Mouse (Mus musculus): ENCODE measurements around the gene Spon2. TPM values are rescaled to one million over a fixed set of nuclear protein-coding genes. Genes with fewer than 3 reads are reported as not detected.

Spon2 gene
- polyA plus RNA-seq (2012; rRNA removed): 8.0 and 10.5 TPM in 2 replicates

GRCm38 (mm10) chr5:33218081-33218480, at the start of gene Spon2:
Gene Spon2 (minus strand): TSS chr5:33218455.
- Histone ChIP-seq H3K4me1 (replicated peaks; ENCODE audit: control insufficient read depth, insufficient read depth, low read length) (peaks cover 3% of the 10 kb centered on the region; the same call in 1 of the 2 replicates), H3K36me3 (ENCODE audit: control insufficient read depth, insufficient read depth, low read length) (no peaks in the 10 kb centered on the region), H3K27ac (ENCODE audit: control insufficient read depth, insufficient read depth, low read length) (no peak within 1 kb of the TSS), H3K27me3 (ENCODE audit: control insufficient read depth, insufficient read depth, low read length) (no peaks in the 10 kb centered on the region), H3K4me3 (ENCODE audit: control insufficient read depth, insufficient read depth, low read length) (no peak within 1 kb of the TSS)
- TF ChIP-seq CTCF (IDR thresholded peaks at IDR 0.05; ENCODE audit: borderline replicate concordance, control insufficient read depth, extremely low read depth, insufficient read depth, low read length, poor library complexity) (no peak), POLR2A (IDR thresholded peaks at IDR 0.05; ENCODE audit: control insufficient read depth, extremely low read depth, insufficient read depth, low read length, poor library complexity) (no peak)
- WGBS: 54% methylated on average over 5 of the region's 5 CpGs
- DNase-seq: no peak

DNA sequence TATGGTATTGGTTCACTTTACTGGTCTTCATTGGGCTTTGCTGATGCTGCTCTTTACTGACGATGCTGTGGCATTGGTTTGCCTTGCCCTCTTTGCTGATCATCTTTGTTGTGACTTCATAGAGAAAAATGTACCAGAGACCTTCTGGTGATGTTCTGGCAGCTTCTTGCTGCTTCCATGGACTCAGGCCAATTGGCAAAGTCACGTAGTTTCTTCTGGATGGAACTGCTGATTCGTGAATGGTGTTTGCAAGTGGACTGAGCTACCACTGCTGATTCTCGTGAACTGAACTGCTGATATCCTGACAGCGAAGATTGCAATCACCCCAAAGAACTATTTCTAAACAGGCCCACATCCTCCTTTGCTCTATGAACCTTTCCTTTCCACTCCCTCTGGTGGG, 36.2 kb upstream of the Spon2 start:
- no peak for TF ChIP-seq POLR2A (IDR thresholded peaks at IDR 0.05; ENCODE audit: control insufficient read depth, extremely low read depth, insufficient read depth, low read length, poor library complexity)
- TF ChIP-seq CTCF (IDR thresholded peaks at IDR 0.05; ENCODE audit: borderline replicate concordance, control insufficient read depth, extremely low read depth, insufficient read depth, low read length, poor library complexity): no peak
- Histone ChIP-seq H3K4me3 (ENCODE audit: control insufficient read depth, insufficient read depth, low read length) (no peak overlapping the region), H3K36me3 (ENCODE audit: control insufficient read depth, insufficient read depth, low read length) (peaks cover 100% of the 10 kb centered on the region), H3K27ac (ENCODE audit: control insufficient read depth, insufficient read depth, low read length) (no peak overlapping the region), H3K4me1 (replicated peaks; ENCODE audit: control insufficient read depth, insufficient read depth, low read length) (no peaks in the 10 kb centered on the region), H3K27me3 (ENCODE audit: control insufficient read depth, insufficient read depth, low read length) (no peaks in the 10 kb centered on the region)
- no peak for DNase-seq
- WGBS: 95% methylated on average over 5 of the region's 5 CpGs

GRCm38 (mm10) chr5:33248186-33248585, 29.9 kb upstream of the Spon2 start:
- no peak for DNase-seq
- Histone ChIP-seq H3K4me3 (ENCODE audit: control insufficient read depth, insufficient read depth, low read length) (no peak overlapping the region), H3K36me3 (ENCODE audit: control insufficient read depth, insufficient read depth, low read length) (peaks cover 67% of the 10 kb centered on the region), H3K4me1 (replicated peaks; ENCODE audit: control insufficient read depth, insufficient read depth, low read length) (no peaks in the 10 kb centered on the region), H3K27me3 (ENCODE audit: control insufficient read depth, insufficient read depth, low read length) (no peaks in the 10 kb centered on the region), H3K27ac (ENCODE audit: control insufficient read depth, insufficient read depth, low read length) (no peak overlapping the region)
- 93% methylated on average over 12 of the region's 12 CpGs for WGBS
- TF ChIP-seq CTCF (IDR thresholded peaks at IDR 0.05; ENCODE audit: borderline replicate concordance, control insufficient read depth, extremely low read depth, insufficient read depth, low read length, poor library complexity) (no peak), POLR2A (IDR thresholded peaks at IDR 0.05; ENCODE audit: control insufficient read depth, extremely low read depth, insufficient read depth, low read length, poor library complexity) (no peak)

- peaks cover 59% of the 10 kb centered on the region for H3K36me3 ChIP-seq (ENCODE audit: control insufficient read depth, insufficient read depth, low read length)
- no peak overlapping the region for H3K4me3 ChIP-seq (ENCODE audit: control insufficient read depth, insufficient read depth, low read length)
- TF ChIP-seq CTCF (IDR thresholded peaks at IDR 0.05; ENCODE audit: borderline replicate concordance, control insufficient read depth, extremely low read depth, insufficient read depth, low read length, poor library complexity) (no peak), POLR2A (IDR thresholded peaks at IDR 0.05; ENCODE audit: control insufficient read depth, extremely low read depth, insufficient read depth, low read length, poor library complexity) (no peak)
- WGBS: 97% methylated on average over 2 of the region's 2 CpGs
- no peak overlapping the region for H3K27ac ChIP-seq (ENCODE audit: control insufficient read depth, insufficient read depth, low read length)
- H3K27me3 ChIP-seq (ENCODE audit: control insufficient read depth, insufficient read depth, low read length): no peaks in the 10 kb centered on the region
- DNase-seq: no peak
- H3K4me1 ChIP-seq (replicated peaks; ENCODE audit: control insufficient read depth, insufficient read depth, low read length): no peaks in the 10 kb centered on the region
Observed at GRCm38 (mm10) chr5:33247387-33247786, 29.1 kb upstream of the Spon2 start.

- H3K27ac ChIP-seq (ENCODE audit: control insufficient read depth, insufficient read depth, low read length): no peak overlapping the region
- no peaks in the 10 kb centered on the region for H3K27me3 ChIP-seq (ENCODE audit: control insufficient read depth, insufficient read depth, low read length)
- TF ChIP-seq POLR2A (IDR thresholded peaks at IDR 0.05; ENCODE audit: control insufficient read depth, extremely low read depth, insufficient read depth, low read length, poor library complexity) (no peak), CTCF (IDR thresholded peaks at IDR 0.05; ENCODE audit: borderline replicate concordance, control insufficient read depth, extremely low read depth, insufficient read depth, low read length, poor library complexity) (no peak)
- H3K36me3 ChIP-seq (ENCODE audit: control insufficient read depth, insufficient read depth, low read length): peaks cover 43% of the 10 kb centered on the region
- 94% methylated on average over 3 of the region's 3 CpGs for WGBS
- H3K4me3 ChIP-seq (ENCODE audit: control insufficient read depth, insufficient read depth, low read length): no peak overlapping the region
- H3K4me1 ChIP-seq (replicated peaks; ENCODE audit: control insufficient read depth, insufficient read depth, low read length): no peaks in the 10 kb centered on the region
- no peak for DNase-seq
Observed at GRCm38 (mm10) chr5:33245701-33246100, 27.4 kb upstream of the Spon2 start.

- DNase-seq: no peak
- no peaks in the 10 kb centered on the region for H3K4me1 ChIP-seq (replicated peaks; ENCODE audit: control insufficient read depth, insufficient read depth, low read length)
- no peak overlapping the region for H3K27ac ChIP-seq (ENCODE audit: control insufficient read depth, insufficient read depth, low read length)
- TF ChIP-seq CTCF (IDR thresholded peaks at IDR 0.05; ENCODE audit: borderline replicate concordance, control insufficient read depth, extremely low read depth, insufficient read depth, low read length, poor library complexity) (no peak), POLR2A (IDR thresholded peaks at IDR 0.05; ENCODE audit: control insufficient read depth, extremely low read depth, insufficient read depth, low read length, poor library complexity) (no peak)
- H3K27me3 ChIP-seq (ENCODE audit: control insufficient read depth, insufficient read depth, low read length): no peaks in the 10 kb centered on the region
- peaks cover 30% of the 10 kb centered on the region for H3K36me3 ChIP-seq (ENCODE audit: control insufficient read depth, insufficient read depth, low read length)
- no peak overlapping the region for H3K4me3 ChIP-seq (ENCODE audit: control insufficient read depth, insufficient read depth, low read length)
- 89% methylated on average over 5 of the region's 5 CpGs for WGBS
Observed at GRCm38 (mm10) chr5:33244377-33244920, 26.2 kb upstream of the Spon2 start.

DNA sequence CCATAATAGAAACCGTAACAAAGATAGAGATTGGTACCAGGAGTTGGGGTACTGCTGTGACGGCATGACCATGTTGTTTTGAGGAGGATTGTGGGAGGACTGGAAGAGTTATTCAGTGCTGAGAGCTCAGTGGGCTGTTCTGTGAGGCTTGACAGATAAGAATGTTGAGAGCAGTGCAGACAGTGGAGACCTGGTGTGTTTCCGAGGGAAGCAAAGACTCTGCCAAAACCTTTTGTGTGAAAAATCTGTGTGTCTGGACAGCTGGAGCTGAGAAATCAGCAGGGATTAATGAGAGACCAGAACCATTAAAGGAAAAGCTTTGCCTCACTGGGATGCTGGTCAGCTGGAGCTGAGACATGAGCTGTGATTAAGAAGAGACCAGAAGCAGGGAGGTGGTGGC, 21.7 kb upstream of the Spon2 start:
- Histone ChIP-seq H3K27ac (ENCODE audit: control insufficient read depth, insufficient read depth, low read length) (no peak overlapping the region), H3K4me3 (ENCODE audit: control insufficient read depth, insufficient read depth, low read length) (no peak overlapping the region), H3K4me1 (replicated peaks; ENCODE audit: control insufficient read depth, insufficient read depth, low read length) (no peaks in the 10 kb centered on the region), H3K36me3 (ENCODE audit: control insufficient read depth, insufficient read depth, low read length) (no peaks in the 10 kb centered on the region), H3K27me3 (ENCODE audit: control insufficient read depth, insufficient read depth, low read length) (no peaks in the 10 kb centered on the region)
- 93% methylated on average over 3 of the region's 3 CpGs for WGBS
- DNase-seq: no peak
- no peak for TF ChIP-seq POLR2A (IDR thresholded peaks at IDR 0.05; ENCODE audit: control insufficient read depth, extremely low read depth, insufficient read depth, low read length, poor library complexity)

Measured in thymus, adult 2 months (tissue).